Mouse (Mus musculus) heart, embryonic 14.5 days (tissue): Measurements from ENCODE around the gene Ddx5. TPM values are rescaled to one million over a fixed set of nuclear protein-coding genes. Genes with fewer than 3 reads are reported as not detected.

ENCODE experiments used
- ATAC-seq: fragments of 200-750 bp; cut with Nextera tagmentation; 2 replicates; pipeline ENCODE4 v1.8.0; 2017; ENCODE audit warnings: low read depth, moderate TSS enrichment; ENCODE audit not compliant: insufficient number of reproducible peaks, insufficient read depth, low FRiP score
- H3K27ac ChIP-seq, 2 experiments: fragments of 200-500 bp in 1 of 2; fragments of 300-500 bp in 1 of 2; sonication (generic) in 1 of 2; replicated peaks in 1 of 2; 2 replicates each; pipeline ENCODE4 v1.5.1; 2012 to 2014; ENCODE audit warnings: low read depth in 2 of 2, low read length in 2 of 2, control low read depth in 1 of 2, mild to moderate bottlenecking in 1 of 2, mixed read lengths in 1 of 2; ENCODE audit not compliant: control insufficient read depth in 1 of 2, insufficient read depth in 1 of 2
- H3K27me3 ChIP-seq: fragments of 300-500 bp; sonication (generic); 2 replicates; pipeline ENCODE4 v1.6.1; 2014; ENCODE audit warnings: mild to moderate bottlenecking, low read length, control low read depth; ENCODE audit not compliant: control insufficient read depth, insufficient read depth
- H3K36me3 ChIP-seq: fragments of 300-500 bp; sonication (generic); 2 replicates; pipeline ENCODE4 v1.6.1; 2014; ENCODE audit warnings: mild to moderate bottlenecking, control low read depth, low read length, mixed read lengths; ENCODE audit not compliant: control insufficient read depth, insufficient read depth
- H3K4me1 ChIP-seq, 2 experiments: fragments of 200-500 bp in 1 of 2; fragments of 300-500 bp in 1 of 2; sonication (generic) in 1 of 2; 2 replicates each; pipeline ENCODE4 v1.6.1; 2012 to 2014; ENCODE audit warnings: low read length in 2 of 2, control low read depth in 1 of 2, mixed read lengths in 1 of 2; ENCODE audit not compliant: control insufficient read depth in 2 of 2, insufficient read depth in 2 of 2
- H3K4me2 ChIP-seq: fragments of 300-500 bp; sonication (generic); 2 replicates; pipeline ENCODE4 v1.6.1; 2014; ENCODE audit warnings: mild to moderate bottlenecking, low read length
- H3K4me3 ChIP-seq, 2 experiments: fragments of 200-500 bp in 1 of 2; fragments of 300-500 bp in 1 of 2; sonication (generic) in 1 of 2; 2 replicates each; pipeline ENCODE4 v1.5.1; 2012 to 2014; ENCODE audit warnings: low read length in 2 of 2, mild to moderate bottlenecking in 2 of 2, control low read depth in 1 of 2, low read depth in 1 of 2, moderate library complexity in 1 of 2; ENCODE audit not compliant: control insufficient read depth in 1 of 2, insufficient read depth in 1 of 2
- H3K9ac ChIP-seq: fragments of 300-500 bp; sonication (generic); 2 replicates; pipeline ENCODE4 v1.6.1; 2014; ENCODE audit warnings: mild to moderate bottlenecking, low read length
- H3K9me3 ChIP-seq: fragments of 300-500 bp; sonication (generic); 2 replicates; pipeline ENCODE4 v1.6.1; 2016; ENCODE audit warnings: low read length, control low read depth; ENCODE audit not compliant: control insufficient read depth
- WGBS: fragments of 180-500 bp; shearing (Covaris S2); extraction: QIAGEN DNeasy Blood & Tissue Kit; methylation state at CpG from one replicate; pipeline ENCODE4 v1.1.7; 2014; 5-methylcytosine and 5-hydroxymethylcytosine counted together
- polyA plus RNA-seq: library from polyadenylated mRNA; unstranded; fragments of >200 nt; fragmentation: Nextera tagmentation; extraction: Ambion mirVana; gene quantifications from 2 replicates; pipeline ENCODE4 v1.2.1, GENCODE M21; 2014

Gene Ddx5
- 232 and 251 TPM in 2 replicates for polyA plus RNA-seq

DNA sequence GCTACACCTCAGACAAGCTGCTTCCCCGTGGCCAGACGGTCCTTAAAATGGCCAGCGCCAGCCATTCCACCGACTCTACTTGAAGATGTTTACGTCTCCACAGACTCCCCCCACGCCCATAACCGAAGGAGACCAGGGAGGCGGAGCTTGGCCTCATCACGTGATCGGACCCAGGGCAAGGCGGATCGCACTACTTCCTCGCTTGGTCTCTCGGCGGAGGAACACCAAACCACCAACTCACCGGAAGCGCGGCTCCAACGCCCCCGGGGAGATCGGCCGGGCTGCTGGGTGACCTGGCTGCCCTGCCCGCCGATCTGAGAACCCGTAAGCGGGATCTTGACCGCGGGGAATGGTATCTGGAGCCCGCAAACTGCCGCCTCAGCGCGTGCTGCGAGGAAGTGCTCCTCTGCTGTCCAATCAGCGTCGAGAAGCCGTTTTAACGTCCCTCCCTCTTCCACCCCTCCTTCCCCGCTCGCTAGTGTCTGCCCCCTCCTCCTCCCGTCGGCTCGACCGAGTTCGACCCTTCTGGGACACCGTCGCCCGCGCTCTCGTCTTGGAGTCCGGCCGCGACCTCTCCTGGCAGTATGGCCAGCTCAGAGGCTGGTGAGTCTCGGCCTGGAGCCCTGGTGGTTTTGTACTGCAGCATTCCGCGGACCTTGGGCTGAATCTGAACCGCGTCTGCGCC is at the start of gene Ddx5, which contains the start of gene Cep95:
Ddx5 (minus strand) TSS at position 411 of the 685 bp plus-strand sequence.
Cep95 (plus strand) TSS at position 478 of the 685 bp plus-strand sequence.
- under 1% methylated on average over 58 of the region's 58 CpGs for WGBS
- H3K27ac ChIP-seq, result peak within 1 kb of the TSS; percentile 95 to 99
- no peaks in the 10 kb centered on the region for H3K9me3 ChIP-seq
- ATAC-seq, result peak; percentile 89
- peak within 1 kb of the TSS; percentile 79 for H3K4me2 ChIP-seq
- peak within 1 kb of the TSS; percentile 79 to 94 for H3K4me3 ChIP-seq
- H3K36me3 ChIP-seq, result peaks cover 58% of the 10 kb centered on the region
- no peaks in the 10 kb centered on the region for H3K27me3 ChIP-seq
- H3K4me1 ChIP-seq, result peaks cover 0 to 26% of the 10 kb centered on the region in 2 experiments; a peak in 2 of 4 replicates
- H3K9ac ChIP-seq, result peak within 1 kb of the TSS; percentile 87

GRCm38 (mm10) chr11:106828079-106828478 is 39.1 kb upstream of the Ddx5 start:
- Histone ChIP-seq H3K27me3 (no peaks in the 10 kb centered on the region), H3K4me2 (no peak overlapping the region), H3K36me3 (peaks cover 87% of the 10 kb centered on the region), H3K27ac (no peak overlapping the region), H3K9me3 (no peaks in the 10 kb centered on the region), H3K4me3 (no peak overlapping the region), H3K9ac (no peak overlapping the region), H3K4me1 (peaks cover 0 to 6% of the 10 kb centered on the region in 2 experiments; a peak in 1 of 4 replicates)
- 90% methylated on average over 7 of the region's 7 CpGs for WGBS
- ATAC-seq, result no peak

DNA sequence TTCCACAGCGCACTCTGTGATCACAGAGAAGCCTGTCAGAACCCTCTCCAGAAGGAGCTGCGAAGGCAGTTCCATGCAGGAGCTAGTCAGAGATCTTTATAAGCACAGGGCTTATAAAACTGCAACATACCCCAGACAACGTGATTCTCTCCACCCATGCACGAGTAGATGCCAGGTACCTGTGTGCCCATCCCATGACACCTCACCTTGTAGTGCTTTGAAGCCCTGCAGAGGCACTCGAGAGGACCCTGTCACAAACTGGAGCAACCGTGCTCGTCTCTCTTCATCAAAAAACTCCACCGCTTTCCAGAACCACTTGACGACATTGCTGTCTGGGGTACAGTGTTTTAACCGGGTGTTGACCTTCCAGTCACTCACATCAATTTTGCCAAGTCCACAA is 35.4 kb upstream of the Ddx5 start:
- Histone ChIP-seq H3K27me3 (no peaks in the 10 kb centered on the region), H3K27ac (no peak overlapping the region), H3K9ac (no peak overlapping the region), H3K36me3 (peaks cover 89% of the 10 kb centered on the region), H3K4me3 (no peak overlapping the region), H3K9me3 (no peaks in the 10 kb centered on the region), H3K4me1 (peaks cover 2 to 17% of the 10 kb centered on the region in 2 experiments; a peak in 2 of 4 replicates), H3K4me2 (no peak overlapping the region)
- no peak for ATAC-seq
- WGBS, result 76% methylated on average over 10 of the region's 10 CpGs

DNA sequence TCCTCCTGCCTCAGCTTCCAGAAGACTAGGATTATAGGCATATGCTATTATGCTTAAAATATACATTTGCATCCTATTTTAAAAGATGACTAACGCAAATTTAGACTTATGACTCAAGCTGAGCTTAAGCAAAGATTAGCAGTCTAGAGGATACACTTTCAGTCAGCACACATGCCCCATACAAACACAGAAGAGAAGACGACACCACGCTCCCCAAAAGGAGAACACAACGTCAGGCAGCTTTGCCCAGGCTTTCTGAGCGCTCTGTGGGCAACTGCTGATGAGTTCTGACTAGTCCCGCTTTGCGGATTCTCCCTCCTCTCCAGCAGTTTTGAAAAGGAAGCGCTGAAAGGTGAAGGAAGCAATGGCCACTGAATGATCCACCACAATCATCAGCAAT is 34.8 kb upstream of the Ddx5 start:
- no peak overlapping the region for H3K27ac ChIP-seq
- H3K27me3 ChIP-seq, result no peaks in the 10 kb centered on the region
- no peaks in the 10 kb centered on the region for H3K9me3 ChIP-seq
- H3K9ac ChIP-seq, result no peak overlapping the region
- no peak for ATAC-seq
- whole genome bisulfite sequencing, result 91% methylated on average over 8 of the region's 8 CpGs
- peaks cover 92% of the 10 kb centered on the region for H3K36me3 ChIP-seq
- no peak overlapping the region for H3K4me2 ChIP-seq
- H3K4me3 ChIP-seq, result no peak overlapping the region
- peaks cover 2 to 23% of the 10 kb centered on the region in 2 experiments; a peak in 2 of 4 replicates for H3K4me1 ChIP-seq

DNA sequence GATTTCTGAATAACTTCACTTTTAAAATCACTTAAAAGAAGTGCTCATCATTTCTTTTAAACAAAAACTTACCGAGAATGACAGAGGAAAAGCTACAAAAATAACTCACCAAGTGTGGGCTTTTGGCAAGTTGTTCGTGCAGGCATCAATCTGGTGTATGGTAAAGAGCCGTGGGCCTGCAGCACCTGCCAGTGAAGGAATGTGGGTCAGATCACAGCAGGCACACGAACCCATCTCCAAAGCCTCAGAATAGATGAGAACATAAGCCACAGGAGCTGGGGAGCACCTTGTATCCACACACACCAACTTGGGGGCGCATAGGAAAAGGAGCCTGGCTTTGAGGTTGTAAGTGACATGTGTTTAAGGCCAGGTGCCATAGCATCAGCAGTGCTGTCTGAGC is 33.9 kb upstream of the Ddx5 start:
- Histone ChIP-seq H3K27me3 (no peaks in the 10 kb centered on the region), H3K27ac (no peak overlapping the region), H3K4me1 (peaks cover 6 to 32% of the 10 kb centered on the region in 2 experiments), H3K4me3 (no peak overlapping the region), H3K9ac (no peak overlapping the region), H3K9me3 (no peaks in the 10 kb centered on the region), H3K36me3 (peaks cover 85% of the 10 kb centered on the region), H3K4me2 (no peak overlapping the region)
- 79% methylated on average over 5 of the region's 5 CpGs for WGBS
- ATAC-seq, result no peak

GRCm38 (mm10) chr11:106822491-106822890 is 33.5 kb upstream of the Ddx5 start:
- Histone ChIP-seq H3K9ac (no peak overlapping the region), H3K36me3 (peaks cover 84% of the 10 kb centered on the region), H3K4me1 (peaks cover 6 to 34% of the 10 kb centered on the region in 2 experiments), H3K4me3 (no peak overlapping the region), H3K27me3 (no peaks in the 10 kb centered on the region), H3K4me2 (no peak overlapping the region), H3K27ac (no peak overlapping the region), H3K9me3 (no peaks in the 10 kb centered on the region)
- WGBS, result 78% methylated on average over 8 of the region's 8 CpGs
- no peak for ATAC-seq

DNA sequence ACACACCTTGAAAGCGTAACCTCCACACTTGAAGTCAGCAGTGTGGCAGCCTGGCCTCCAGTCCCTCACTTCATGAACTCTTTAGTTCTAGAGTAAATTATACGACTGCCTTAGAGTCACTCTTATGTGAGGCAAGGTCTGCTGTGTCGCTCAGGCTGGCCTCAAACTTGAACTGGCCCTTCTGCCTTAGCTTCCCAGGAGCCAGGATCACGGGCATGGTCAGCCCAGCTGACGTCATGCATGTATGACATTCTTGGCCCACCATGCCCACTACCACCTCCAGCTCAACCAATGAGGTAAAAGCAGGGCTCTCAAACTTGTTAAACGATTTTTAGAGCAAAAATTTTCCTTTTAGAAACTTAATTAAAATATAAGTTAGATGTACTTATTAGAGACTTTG is 32.4 kb upstream of the Ddx5 start:
- peaks cover 85% of the 10 kb centered on the region for H3K36me3 ChIP-seq
- no peak overlapping the region for H3K4me2 ChIP-seq
- ATAC-seq, result no peak
- no peaks in the 10 kb centered on the region for H3K27me3 ChIP-seq
- WGBS, result 68% methylated on average over 6 of the region's 6 CpGs
- peaks cover 6 to 34% of the 10 kb centered on the region in 2 experiments for H3K4me1 ChIP-seq
- H3K4me3 ChIP-seq, result no peak overlapping the region
- H3K27ac ChIP-seq, result peak overlapping the region in 1 of 2 experiments; percentile 61; a peak in 2 of 4 replicates
- H3K9ac ChIP-seq, result no peak overlapping the region
- no peaks in the 10 kb centered on the region for H3K9me3 ChIP-seq
